Mouse (Mus musculus) midbrain, embryonic 16.5 days (tissue): ENCODE data around the gene Megf6. TPM values are rescaled to one million over a fixed set of nuclear protein-coding genes. Genes with fewer than 3 reads are reported as not detected.

Experiments used
- ATAC-seq: fragments of 200-750 bp; cut with Nextera tagmentation; 2 replicates; pipeline ENCODE4 v1.8.0; 2017; ENCODE audit warnings: moderate TSS enrichment
- H3K27ac ChIP-seq: fragments of 300-500 bp; sonication (generic); 2 replicates; pipeline ENCODE4 v1.5.1; 2014; ENCODE audit warnings: mild to moderate bottlenecking, low read length, mixed read lengths
- H3K27me3 ChIP-seq: fragments of 300-500 bp; sonication (generic); 2 replicates; pipeline ENCODE4 v1.6.1; 2014; ENCODE audit warnings: low read depth, low read length, mixed read lengths; ENCODE audit not compliant: control insufficient read depth, insufficient read depth
- H3K36me3 ChIP-seq: fragments of 300-500 bp; sonication (generic); 2 replicates; pipeline ENCODE4 v1.6.1; 2014; ENCODE audit warnings: mild to moderate bottlenecking, low read length, moderate library complexity, mixed read lengths; ENCODE audit not compliant: control insufficient read depth, insufficient read depth
- H3K4me1 ChIP-seq: fragments of 300-500 bp; sonication (generic); 2 replicates; pipeline ENCODE4 v1.6.1; 2014; ENCODE audit warnings: mild to moderate bottlenecking, low read length, mixed read lengths; ENCODE audit not compliant: control insufficient read depth, insufficient read depth
- H3K4me2 ChIP-seq: fragments of 300-500 bp; sonication (generic); 2 replicates; pipeline ENCODE4 v1.6.1; 2014; ENCODE audit warnings: mild to moderate bottlenecking, low read length, mixed read lengths
- H3K4me3 ChIP-seq: fragments of 300-500 bp; sonication (generic); 2 replicates; pipeline ENCODE4 v1.5.1; 2014; ENCODE audit warnings: low read depth, mild to moderate bottlenecking, low read length, moderate library complexity, mixed read lengths
- H3K9ac ChIP-seq: fragments of 300-500 bp; sonication (generic); 2 replicates; pipeline ENCODE4 v1.6.1; 2014; ENCODE audit warnings: low read depth, low read length, mixed read lengths
- H3K9me3 ChIP-seq: fragments of 300-500 bp; sonication (generic); replicated peaks from 2 replicates; pipeline ENCODE4 v1.6.1; 2014; ENCODE audit warnings: mild to moderate bottlenecking, low read length, mixed read lengths; ENCODE audit not compliant: control insufficient read depth, poor library complexity, severe bottlenecking
- WGBS: fragments of 180-500 bp; shearing (Covaris S2); extraction: QIAGEN DNeasy Blood & Tissue Kit; methylation state at CpG from one replicate; pipeline ENCODE4 v1.1.7; 2014; 5-methylcytosine and 5-hydroxymethylcytosine counted together
- polyA plus RNA-seq: library from polyadenylated mRNA; unstranded; fragments of >200 nt; fragmentation: Nextera tagmentation; extraction: Ambion mirVana; gene quantifications from 2 replicates; pipeline ENCODE4 v1.2.1, GENCODE M21; 2015

The Megf6 gene
- polyA plus RNA-seq, 1 experiment from 2014 or later, result 10.6 TPM

GRCm38 (mm10) chr4:154231380-154231779 lies 60.9 kb downstream of the Megf6 start:
- Histone ChIP-seq H3K4me2 (no peak overlapping the region), H3K4me1 (no peaks in the 10 kb centered on the region), H3K27me3 (no peaks in the 10 kb centered on the region), H3K9ac (no peak overlapping the region), H3K36me3 (no peaks in the 10 kb centered on the region), H3K9me3 (no peaks in the 10 kb centered on the region), H3K27ac (no peak overlapping the region), H3K4me3 (no peak overlapping the region)
- ATAC-seq, result no peak
- 83% methylated on average over 7 of the region's 7 CpGs for WGBS

DNA sequence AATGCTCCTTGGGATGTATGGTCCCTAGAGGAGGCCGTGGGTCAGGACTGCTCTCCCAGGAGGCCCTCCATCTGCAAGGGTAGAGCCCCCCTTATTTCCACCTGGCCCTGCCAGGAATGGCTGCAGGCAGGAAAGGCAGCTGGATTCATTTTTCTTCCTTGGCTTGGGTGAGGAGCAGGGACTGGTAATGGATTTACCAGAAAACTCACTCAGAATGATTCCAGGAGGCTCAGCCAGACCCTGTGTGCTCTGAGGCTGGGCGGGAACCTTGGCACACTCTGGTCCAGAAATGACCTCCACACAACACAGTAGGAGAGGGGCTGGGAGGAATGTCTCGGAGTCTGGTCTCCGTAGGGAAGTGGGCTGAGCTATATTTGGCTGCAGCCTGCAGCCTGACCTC lies 61.8 kb downstream of the Megf6 start:
- H3K36me3 ChIP-seq, result no peaks in the 10 kb centered on the region
- 85% methylated on average over 4 of the region's 4 CpGs for WGBS

GRCm38 (mm10) chr4:154236001-154236400 lies 65.5 kb downstream of the Megf6 start:
- no peaks in the 10 kb centered on the region for H3K9me3 ChIP-seq
- ATAC-seq, result no peak
- H3K4me3 ChIP-seq, result no peak overlapping the region
- H3K27ac ChIP-seq, result no peak overlapping the region
- H3K27me3 ChIP-seq, result no peaks in the 10 kb centered on the region
- no peaks in the 10 kb centered on the region for H3K36me3 ChIP-seq
- H3K4me1 ChIP-seq, result peaks cover 7% of the 10 kb centered on the region
- H3K9ac ChIP-seq, result no peak overlapping the region
- no peak overlapping the region for H3K4me2 ChIP-seq
- WGBS, result 54% methylated on average over 3 of the region's 3 CpGs

More for the DNA sequence above, 61.8 kb downstream of the Megf6 start:
- Histone ChIP-seq H3K4me2 (no peak overlapping the region), H3K27me3 (no peaks in the 10 kb centered on the region), H3K4me3 (no peak overlapping the region), H3K9ac (no peak overlapping the region), H3K27ac (no peak overlapping the region), H3K4me1 (peaks cover 4% of the 10 kb centered on the region), H3K9me3 (no peaks in the 10 kb centered on the region)
- no peak for ATAC-seq

GRCm38 (mm10) chr4:154236893-154237292 lies 66.4 kb downstream of the Megf6 start:
- Histone ChIP-seq H3K9ac (no peak overlapping the region), H3K27me3 (no peaks in the 10 kb centered on the region), H3K4me1 (peaks cover 7% of the 10 kb centered on the region), H3K4me3 (no peak overlapping the region), H3K9me3 (no peaks in the 10 kb centered on the region), H3K4me2 (peak overlapping the region; percentile 49), H3K27ac (no peak overlapping the region), H3K36me3 (no peaks in the 10 kb centered on the region)
- peak; percentile 44; the same call in 1 of the 2 replicates for ATAC-seq
- 9% methylated on average over 10 of the region's 10 CpGs for WGBS

DNA sequence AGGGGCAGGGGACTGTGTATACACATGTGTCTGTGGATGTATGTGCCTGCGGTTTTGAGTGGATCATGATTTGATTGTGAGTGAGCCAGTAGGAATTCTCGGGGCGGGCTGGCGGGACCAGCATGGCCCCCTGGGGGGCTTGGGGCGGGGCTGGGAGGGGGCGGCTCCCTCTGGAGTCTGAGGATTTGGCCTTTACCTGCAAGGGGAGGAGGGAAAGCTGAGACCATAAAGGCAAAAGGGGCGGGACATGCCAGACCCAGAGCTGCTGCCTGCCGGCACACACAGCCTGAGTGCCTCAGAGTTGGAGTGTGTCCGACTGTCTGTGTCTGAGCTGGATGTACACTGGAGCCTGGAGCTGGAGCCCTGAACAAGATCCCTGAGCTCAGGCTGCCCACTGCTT lies 66.8 kb downstream of the Megf6 start:
- Histone ChIP-seq H3K9me3 (no peaks in the 10 kb centered on the region), H3K4me2 (peak overlapping the region; percentile 49), H3K9ac (0 out of 2 replicates have a peak overlapping the region, but pooled peaks have one; percentile 35), H3K36me3 (no peaks in the 10 kb centered on the region), H3K27ac (no peak overlapping the region), H3K27me3 (no peaks in the 10 kb centered on the region), H3K4me3 (peak overlapping the region; percentile 4; the same call in 1 of the 2 replicates), H3K4me1 (peaks cover 7% of the 10 kb centered on the region)
- WGBS, result 4% methylated on average over 9 of the region's 9 CpGs
- peak; percentile 57; the same call in 1 of the 2 replicates for ATAC-seq

GRCm38 (mm10) chr4:154239199-154239598 lies 68.7 kb downstream of the Megf6 start:
- Histone ChIP-seq H3K4me1 (peaks cover 7% of the 10 kb centered on the region), H3K27ac (no peak overlapping the region), H3K4me3 (no peak overlapping the region), H3K27me3 (no peaks in the 10 kb centered on the region), H3K9ac (no peak overlapping the region), H3K9me3 (no peaks in the 10 kb centered on the region), H3K36me3 (no peaks in the 10 kb centered on the region), H3K4me2 (no peak overlapping the region)
- ATAC-seq, result no peak
- 86% methylated on average over 8 of the region's 8 CpGs for WGBS

- Histone ChIP-seq H3K4me2 (no peak overlapping the region), H3K27me3 (no peaks in the 10 kb centered on the region), H3K9ac (no peak overlapping the region), H3K36me3 (no peaks in the 10 kb centered on the region), H3K4me1 (peaks cover 7% of the 10 kb centered on the region), H3K4me3 (no peak overlapping the region), H3K27ac (no peak overlapping the region), H3K9me3 (no peaks in the 10 kb centered on the region)
- ATAC-seq, result no peak
- 59% methylated on average over 11 of the region's 11 CpGs for WGBS
Measured at GRCm38 (mm10) chr4:154240608-154241007, 70.1 kb downstream of the Megf6 start.

GRCm38 (mm10) chr4:154245342-154245741 lies 74.8 kb downstream of the Megf6 start:
- Histone ChIP-seq H3K27me3 (no peaks in the 10 kb centered on the region), H3K4me2 (no peak overlapping the region), H3K9ac (no peak overlapping the region), H3K36me3 (no peaks in the 10 kb centered on the region), H3K9me3 (no peaks in the 10 kb centered on the region), H3K4me3 (no peak overlapping the region), H3K27ac (no peak overlapping the region), H3K4me1 (no peaks in the 10 kb centered on the region)
- ATAC-seq, result no peak
- WGBS, result 77% methylated on average over 7 of the region's 7 CpGs

DNA sequence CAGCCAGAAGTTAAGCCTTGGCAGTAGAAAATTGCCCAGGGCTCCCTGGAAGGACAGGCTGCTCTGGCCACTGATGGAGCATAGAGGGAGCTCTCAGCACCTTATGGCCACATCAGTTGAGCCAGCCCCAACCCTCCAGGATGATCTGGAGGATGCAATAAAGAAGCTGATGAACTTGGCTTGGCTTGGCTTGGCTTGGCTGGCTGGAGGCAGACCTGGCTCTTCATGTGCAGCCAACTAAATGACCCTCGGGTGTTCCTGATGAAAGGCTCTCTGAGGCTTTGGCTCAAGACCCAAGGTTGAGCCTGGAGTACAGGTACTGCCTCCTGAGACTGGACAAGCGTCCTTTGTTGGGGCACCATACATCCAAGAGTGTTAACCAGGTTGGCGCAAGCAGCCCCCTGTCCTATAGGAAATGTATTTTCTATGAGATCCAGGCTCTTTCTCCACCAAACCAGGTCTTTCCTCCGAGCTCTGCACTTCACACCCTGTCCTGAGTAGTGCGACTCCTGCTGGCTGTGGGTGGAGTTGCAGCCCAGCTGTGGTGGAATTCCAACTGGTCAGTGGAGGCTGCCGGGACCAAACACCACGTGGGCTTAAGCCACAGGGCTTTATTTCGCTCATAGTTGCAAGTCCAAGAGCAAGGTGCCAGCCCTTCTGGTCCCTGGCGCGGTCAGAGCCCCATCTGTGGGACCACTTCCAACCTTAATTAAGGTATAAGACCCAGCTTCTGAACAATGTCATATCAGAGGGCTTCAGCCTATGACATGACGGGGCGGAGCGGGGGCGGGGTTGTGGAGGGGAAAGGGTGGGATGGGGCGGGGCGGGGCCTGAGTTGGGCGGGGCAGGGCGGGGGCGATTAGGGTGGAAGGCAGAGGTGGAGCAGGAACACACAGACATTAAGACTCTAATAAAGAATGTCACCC lies 75.8 kb downstream of the Megf6 start:
- Histone ChIP-seq H3K4me3 (no peak overlapping the region), H3K27ac (no peak overlapping the region), H3K9ac (no peak overlapping the region), H3K36me3 (no peaks in the 10 kb centered on the region), H3K27me3 (no peaks in the 10 kb centered on the region), H3K4me2 (peak overlapping the region; percentile 27), H3K9me3 (no peaks in the 10 kb centered on the region), H3K4me1 (no peaks in the 10 kb centered on the region)
- ATAC-seq, result no peak
- 9% methylated on average over 19 of the region's 19 CpGs for WGBS
